Mouse (Mus musculus): ENCODE results near the gene Agt.

DNA sequence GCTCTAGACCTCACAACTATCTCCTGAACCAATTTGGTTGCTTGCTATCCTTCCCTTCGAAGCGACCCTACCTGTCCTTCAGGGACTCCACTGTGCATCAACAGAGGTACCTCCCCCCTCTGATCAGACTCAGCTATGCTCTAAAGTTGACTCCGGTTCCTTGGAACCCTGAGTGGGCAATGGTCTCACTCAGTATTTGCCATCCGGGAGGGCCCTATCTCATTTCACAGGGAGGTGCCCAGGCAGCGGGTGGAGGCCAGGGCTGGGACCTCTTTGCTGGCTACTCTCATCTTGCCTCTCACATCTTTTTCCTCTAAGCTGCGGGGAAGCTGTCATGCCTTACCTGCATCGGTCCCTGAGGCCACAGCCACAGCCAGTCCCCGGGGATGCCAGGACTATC, 6.3 kb upstream of the Agt start, which contains the start of gene Capn9:
- TF ChIP-seq POLR2A (IDR thresholded peaks at IDR 0.05; ENCODE audit: low read depth, low read length) (no peak), CTCF (IDR thresholded peaks at IDR 0.05; ENCODE audit: extremely low read depth, insufficient read depth, insufficient read length, insufficient replicate concordance) (no peak)

All from spleen, adult 2 months (tissue).